Mouse (Mus musculus) ZHBTc4 (cell line): ENCODE measurements around the gene Unc5a.

Source experiments
- DNase-seq: peaks from one replicate; pipeline ENCODE4 v3.0.0-alpha.2; 2011; ENCODE audit warnings: low read depth, low spot score

The Unc5a gene

GRCm38 (mm10) chr13:55004646-55005045, 55.4 kb downstream of the Unc5a start:
- no peak for DNase-seq

DNA sequence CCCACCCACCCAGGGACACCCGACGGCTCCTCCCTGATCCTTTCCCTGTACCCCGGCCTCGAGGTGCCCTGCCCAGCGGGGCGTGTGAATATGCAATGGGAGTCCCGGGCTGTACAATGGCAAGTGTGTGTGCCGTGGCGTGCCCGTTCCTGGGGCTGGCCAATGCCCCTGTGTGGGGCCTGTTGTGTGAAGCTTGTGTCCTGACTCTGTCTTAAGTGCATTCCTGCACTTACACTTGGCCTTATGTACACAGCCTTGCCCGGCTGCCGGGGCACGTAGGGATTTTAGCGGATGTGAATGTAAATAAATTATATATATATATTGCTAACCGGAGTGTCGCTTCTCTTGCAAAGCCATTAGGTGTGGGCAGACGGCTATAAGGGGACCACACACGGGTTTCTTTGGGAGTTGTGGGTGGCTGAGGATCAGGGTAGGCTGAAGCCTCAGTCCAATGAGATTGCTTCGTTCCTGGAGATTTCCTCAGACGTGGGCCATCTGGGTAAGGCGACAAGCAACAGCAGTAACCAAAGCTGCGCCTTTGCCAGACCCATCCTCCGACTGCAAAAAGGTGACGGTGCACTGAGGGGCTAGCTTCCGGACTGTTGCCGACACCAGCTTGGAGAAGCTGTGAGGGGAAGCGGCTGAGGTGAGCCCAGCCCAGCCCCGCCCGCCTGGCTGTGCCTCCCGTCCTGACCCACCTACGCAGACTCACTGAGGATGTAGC, 56.6 kb downstream of the Unc5a start:
- DNase-seq = no peak

- DNase-seq = no peak
Observed at GRCm38 (mm10) chr13:55006415-55006742, 57.2 kb downstream of the Unc5a start.

DNA sequence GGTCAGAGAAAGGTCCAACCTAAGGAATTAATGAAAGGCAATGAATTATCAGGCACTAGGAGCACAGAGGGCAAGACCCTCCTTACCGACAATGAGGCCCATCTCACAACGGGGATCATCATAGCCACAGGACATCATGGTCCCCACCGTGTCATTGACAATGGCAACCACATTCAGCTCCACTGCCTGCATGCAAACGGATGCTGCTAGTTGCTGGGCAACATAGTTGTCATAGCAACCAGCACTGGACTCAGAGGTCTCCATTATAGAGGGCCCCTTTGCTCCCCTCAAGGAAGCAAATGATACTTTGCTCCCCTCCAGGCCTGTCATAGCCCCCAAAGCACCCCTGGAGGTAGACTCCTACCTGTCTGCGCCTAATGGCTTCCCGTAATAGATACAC, 59.4 kb downstream of the Unc5a start:
- no peak for DNase-seq

DNA sequence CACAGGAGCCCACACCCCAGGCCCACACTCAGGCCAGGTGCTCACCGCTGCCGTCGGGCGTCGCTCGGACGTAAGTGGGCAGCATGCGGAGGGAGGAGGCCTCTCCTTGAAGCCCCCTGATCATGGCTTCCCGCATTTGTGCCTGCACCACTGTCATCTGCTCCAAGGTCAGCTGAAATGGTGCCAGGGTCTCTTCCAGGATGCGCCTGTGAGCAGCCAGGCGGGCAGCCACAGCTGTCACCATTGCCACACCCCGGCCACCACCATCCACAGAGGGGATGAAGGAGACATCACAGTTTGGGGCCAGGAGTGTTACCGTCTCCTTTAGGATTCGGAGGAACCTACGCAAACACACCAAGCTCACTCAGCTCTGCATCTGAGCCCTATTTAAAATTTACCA, 61.9 kb downstream of the Unc5a start:
- DNase-seq = no peak

- DNase-seq = peak; percentile 71
Observed at GRCm38 (mm10) chr13:55011981-55012478, 62.8 kb downstream of the Unc5a start.

DNA sequence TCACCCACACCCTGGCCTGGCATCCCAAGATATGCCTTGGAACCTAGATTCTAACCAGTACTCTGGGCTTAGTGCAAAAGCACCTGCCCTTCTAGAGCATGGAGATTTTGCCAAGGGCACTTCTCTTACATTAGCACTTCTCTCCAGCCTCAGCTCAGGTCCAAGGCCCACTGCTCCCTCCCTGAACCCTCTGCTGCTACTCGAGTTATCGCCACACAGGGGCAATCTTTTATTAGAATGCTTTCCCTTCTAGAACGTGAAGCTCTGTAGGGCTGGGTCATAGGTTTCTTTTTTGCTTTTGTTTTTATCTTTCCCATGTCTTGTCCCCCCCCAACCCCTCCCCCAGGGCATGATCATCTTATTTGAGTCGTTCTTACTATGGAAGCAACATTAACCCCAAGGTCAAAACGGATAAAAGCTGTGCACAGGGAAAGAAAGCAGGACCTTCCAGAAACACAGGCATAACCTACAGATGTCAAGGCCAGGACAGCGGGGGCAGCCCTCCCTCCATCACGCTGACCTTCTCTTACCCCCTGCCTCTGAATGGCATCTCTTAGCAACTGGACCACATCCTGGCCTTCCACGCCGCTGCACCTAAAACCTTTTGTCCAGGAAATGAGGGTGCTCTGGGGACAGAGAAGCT, 64.6 kb downstream of the Unc5a start:
- DNase-seq = no peak

DNA sequence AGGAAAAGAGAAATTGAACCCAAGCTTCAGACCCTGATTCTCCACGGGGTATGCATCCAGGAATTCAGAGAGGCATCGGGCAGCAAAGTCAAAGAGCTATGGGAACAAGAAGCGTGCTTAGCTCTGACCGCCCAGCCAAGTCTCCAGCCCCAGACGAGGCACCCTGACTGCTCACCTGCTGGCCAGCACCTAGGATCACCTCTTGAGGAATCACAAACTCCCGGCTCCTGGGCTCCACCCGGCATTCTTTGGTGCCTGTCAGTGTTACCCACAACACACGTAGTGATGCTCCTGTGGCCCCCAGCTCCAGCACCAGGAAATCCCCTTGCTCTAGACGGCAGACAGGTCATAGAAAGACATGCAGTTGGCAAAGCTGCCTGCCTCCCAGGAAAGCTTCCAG, 65.2 kb downstream of the Unc5a start:
- DNase-seq = no peak

GRCm38 (mm10) chr13:55017154-55017897, 68.1 kb downstream of the Unc5a start:
- no peak for DNase-seq

- no peak for DNase-seq
Observed at GRCm38 (mm10) chr13:55017898-55018599, 68.8 kb downstream of the Unc5a start.

GRCm38 (mm10) chr13:55018700-55019099, 69.5 kb downstream of the Unc5a start:
- no peak for DNase-seq

DNA sequence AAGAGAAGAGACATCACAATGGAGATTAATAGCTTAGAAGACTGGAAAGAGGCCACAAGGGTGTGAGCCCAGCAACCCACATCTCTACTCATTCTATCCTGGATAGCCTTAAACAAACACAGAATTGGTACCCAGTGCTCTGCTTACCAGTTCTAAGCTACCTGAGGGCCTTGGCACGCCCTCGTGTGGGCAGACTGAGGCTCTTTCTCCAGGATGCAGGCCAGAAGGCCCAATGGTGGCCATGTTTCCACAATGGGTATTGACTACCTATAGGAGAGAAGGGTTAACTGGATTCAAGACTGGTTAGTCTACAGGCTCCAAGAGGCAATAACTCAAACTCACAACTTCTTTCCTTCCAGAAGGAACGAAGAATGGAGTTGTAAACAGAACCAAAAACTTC, 70.0 kb downstream of the Unc5a start:
- DNase-seq = no peak

DNA sequence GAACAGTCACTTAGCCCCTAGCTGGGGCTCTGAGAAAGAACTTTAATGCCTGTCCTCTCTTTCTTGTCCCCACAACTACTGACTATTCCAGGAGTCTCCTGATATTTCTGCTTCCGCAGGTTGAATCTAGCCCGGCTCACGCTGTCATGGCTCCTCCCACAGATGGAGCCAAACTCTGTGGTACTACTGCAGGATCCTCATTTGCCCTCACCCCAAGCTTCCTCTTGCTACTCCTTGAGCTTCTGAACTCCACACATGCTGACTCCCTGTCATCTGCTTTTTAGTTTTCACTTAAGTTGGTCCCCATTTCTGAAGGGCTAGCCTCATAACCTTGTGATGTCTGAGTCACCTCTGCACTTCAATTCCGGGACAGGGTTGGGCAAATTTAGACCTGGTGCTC, 70.8 kb downstream of the Unc5a start:
- no peak for DNase-seq

GRCm38 (mm10) chr13:55021194-55021779, 72.1 kb downstream of the Unc5a start, which contains the start of gene Hk3:
Hk3 (minus strand) TSS chr13:55021385.
- DNase-seq = no peak

- DNase-seq = peak; percentile 71
Observed at GRCm38 (mm10) chr13:55022256-55022655, 73.0 kb downstream of the Unc5a start.

DNA sequence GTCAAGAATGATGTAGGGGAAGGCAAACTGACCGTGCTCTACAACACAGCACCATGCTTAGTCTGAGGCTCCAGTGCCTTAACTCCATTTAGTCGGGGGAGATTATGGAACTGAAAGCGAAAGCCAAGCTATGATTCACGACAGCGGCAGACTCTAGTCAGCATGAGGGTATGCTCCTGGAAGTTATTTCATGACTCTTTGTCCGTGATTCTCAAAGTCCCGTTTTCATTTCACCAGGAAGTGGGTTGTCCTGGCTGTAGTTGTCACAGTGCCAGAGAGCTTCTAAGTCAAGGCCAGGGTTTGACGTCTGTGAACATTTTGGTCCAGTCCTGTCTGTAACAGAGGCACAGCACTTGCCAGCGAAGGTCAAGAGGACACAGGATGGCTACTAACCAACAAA, 73.5 kb downstream of the Unc5a start:
- no peak for DNase-seq

- no peak for DNase-seq
Observed at GRCm38 (mm10) chr13:55024215-55024614, 75.0 kb downstream of the Unc5a start.

GRCm38 (mm10) chr13:55040016-55040415, 90.8 kb downstream of the Unc5a start:
- DNase-seq = no peak

- DNase-seq = no peak
Observed at GRCm38 (mm10) chr13:55047706-55048105, 98.5 kb downstream of the Unc5a start.
